Mouse (Mus musculus) kidney, adult 18-20 months (tissue): Measurements from ENCODE around the gene Fam227b.

ENCODE experiments used
- DNase-seq: peaks from one replicate; pipeline ENCODE4 v3.0.0; 2021

Gene Fam227b

GRCm38 (mm10) chr2:126060595-126060994, 91.2 kb downstream of the Fam227b start:
- DNase-seq: no peak

DNA sequence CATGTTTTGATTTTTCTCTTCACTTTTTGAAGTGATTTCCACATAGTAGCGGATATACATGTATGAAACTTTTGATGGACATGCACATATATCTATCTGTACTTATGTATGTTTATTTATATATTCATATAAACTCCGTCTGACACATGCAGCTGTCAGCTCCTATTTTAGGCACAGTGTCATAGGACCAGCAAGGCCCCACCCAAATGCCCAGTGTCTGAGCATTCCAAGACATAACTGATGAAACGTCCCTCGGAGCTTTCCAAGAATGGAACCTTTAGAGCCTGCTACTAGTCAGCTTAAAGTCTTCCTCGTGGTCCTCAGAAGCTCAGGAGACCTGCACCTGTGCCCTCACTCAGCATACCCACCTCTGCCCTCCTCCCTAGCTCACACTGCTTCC, 98.1 kb downstream of the Fam227b start:
- DNase-seq: no peak

DNA sequence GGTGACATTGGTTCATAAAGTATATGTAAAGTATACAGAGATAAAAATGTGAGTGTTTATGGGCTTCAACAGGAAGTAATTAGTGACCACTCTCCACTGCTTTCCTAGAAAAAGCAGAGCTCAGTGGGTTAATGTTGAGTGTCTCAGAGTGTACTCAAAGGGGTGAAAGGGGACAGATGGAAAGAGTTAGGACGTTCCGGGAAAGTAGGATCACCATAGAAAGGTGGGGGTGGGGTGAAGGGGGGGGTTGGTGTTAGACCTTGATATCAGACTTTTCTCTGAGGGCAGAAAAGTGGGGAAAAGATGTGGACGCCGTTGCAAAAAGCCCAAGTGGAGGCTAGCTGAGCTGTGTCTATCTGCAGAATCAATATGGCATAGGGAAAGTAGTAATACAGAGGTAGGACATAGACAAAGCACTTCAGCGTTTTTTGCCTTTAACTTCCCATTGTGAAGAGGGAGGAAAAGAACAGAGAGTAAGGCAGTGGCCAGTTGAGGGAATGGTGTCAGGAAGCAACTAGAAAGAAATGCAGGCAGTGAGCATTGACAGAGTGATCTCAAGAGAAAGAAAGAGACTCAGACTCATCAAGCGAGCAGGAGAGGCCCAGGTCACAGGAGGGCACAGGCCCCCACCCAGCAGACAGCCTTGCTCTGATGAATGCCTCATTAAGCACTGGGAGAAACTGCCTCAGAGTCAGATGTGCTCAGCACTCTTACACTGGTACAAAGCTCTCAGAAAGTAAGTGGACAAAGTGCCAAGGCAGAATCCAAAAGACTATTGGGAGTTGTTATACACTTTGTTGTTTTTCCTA, 98.9 kb downstream of the Fam227b start:
- no peak for DNase-seq

GRCm38 (mm10) chr2:126045621-126046020, 106.2 kb downstream of the Fam227b start:
- peak; percentile 23 for DNase-seq

- DNase-seq: no peak
Observed at GRCm38 (mm10) chr2:126042674-126043073, 109.1 kb downstream of the Fam227b start.

DNA sequence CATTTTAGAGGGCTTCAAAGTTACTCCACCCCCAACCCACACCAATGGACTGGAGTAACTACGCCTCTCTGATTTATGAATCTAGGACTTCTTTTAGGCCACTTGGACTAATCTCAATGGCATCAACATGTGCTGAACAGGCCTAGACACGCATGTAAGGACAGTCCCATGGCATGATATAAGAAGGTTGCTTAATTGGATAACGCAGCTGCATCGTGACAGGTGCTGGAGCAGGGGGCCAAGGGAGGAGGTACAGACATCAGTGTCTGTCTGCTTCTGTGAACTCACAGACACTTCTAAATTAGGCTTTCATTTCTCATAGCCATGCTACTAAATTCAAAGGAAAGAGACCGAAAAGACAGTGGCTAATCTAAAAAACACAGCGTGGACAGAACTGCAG, 110.6 kb downstream of the Fam227b start:
- no peak for DNase-seq

- no peak for DNase-seq
Observed at GRCm38 (mm10) chr2:126040651-126041050, 111.2 kb downstream of the Fam227b start.

DNA sequence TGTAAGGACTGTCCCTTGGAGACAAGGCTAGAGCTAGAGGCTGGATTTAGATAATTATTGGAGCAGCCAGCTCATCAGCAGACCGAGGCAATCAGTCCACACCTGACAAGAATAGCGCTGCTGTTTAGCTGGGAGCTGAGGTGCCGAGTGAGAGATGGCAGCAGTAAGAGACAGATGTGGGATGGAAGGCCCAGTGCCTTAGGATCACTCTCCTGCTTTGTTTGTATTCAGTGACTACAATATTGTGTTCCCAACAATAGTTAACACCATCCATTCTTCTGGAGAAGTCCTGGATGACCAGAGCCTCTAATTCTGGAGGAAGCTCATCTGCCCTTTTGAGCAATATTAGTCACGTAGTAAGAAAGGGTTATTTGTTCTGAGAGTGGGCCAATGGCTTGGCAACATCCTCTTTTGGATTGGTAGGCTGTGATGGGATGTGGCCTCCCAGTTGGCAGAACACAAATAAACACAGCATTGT, 112.4 kb downstream of the Fam227b start:
- DNase-seq: no peak

DNA sequence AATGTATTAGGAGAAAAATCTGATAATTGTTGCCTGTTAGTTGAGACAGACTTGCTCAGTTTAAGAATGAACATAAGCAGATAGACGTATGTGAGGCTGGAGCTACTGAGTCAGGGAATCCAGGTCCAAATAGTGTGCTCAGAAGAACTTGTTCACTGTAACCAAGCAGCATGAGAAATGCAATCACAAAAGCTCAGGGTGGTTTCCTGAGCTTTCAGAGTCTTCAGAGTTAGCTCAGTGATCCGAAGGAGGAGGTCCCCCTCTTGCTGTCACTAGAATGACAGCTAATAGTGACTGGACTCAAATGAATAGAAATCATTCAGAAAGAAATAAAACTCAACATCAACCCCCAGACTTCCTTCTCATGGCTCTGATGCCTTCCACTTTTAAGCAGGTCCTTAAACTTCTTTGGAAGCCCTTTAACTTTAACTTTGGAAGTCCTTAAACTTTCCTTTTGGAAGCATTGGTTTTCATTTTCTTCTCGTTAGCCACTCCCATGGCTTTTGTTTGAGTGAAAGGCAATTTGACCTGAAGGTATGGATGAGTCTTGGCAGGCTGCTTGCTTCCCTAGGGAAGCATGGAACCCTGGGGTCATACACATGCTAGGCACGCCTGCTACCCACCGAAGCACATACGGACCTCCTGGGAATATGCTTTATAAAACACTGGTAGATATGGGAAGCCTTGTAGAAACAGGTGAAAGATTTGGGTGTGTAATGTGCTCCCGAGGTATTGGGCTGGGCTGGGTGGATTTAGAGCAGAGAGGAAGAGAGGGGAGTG, 113.4 kb downstream of the Fam227b start:
- DNase-seq: no peak

- DNase-seq: no peak
Observed at GRCm38 (mm10) chr2:126036121-126036520, 115.7 kb downstream of the Fam227b start.

- DNase-seq: no peak
Observed at GRCm38 (mm10) chr2:126035013-126035770, 116.6 kb downstream of the Fam227b start.

DNA sequence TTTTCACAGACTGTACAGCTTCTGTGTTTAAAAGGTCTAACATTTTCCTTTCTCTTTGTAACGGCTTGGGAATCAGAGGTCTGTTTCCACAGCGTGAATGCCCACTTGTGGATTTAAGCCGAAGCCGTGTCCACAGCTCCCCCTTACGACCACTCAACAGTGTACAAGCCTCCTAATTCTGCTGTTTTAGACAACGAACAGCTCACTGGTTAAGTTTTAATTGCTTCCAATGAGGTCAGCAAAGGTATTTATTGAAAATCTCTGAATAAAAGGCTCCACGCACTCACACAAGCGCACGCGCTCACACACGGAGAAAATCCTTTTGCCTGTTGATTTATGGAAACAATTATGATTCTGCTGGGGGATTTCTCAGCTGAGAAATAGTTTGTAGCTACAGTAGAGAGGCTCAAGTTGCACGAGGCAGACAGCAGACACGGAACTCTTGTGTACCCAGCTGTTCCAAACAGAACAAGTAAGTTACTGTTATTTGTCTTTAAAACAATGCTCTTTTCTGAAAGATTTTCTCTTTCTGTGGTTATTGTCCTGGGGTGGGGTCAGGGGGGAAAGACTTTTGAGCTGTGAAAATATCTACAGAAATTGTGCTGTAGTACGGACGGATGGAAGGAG, 117.3 kb downstream of the Fam227b start, which contains the start of gene Fgf7:
Gene Fgf7 (plus strand): TSS at position 280 of the 627 bp plus-strand sequence.
- peak; percentile 4 for DNase-seq

DNA sequence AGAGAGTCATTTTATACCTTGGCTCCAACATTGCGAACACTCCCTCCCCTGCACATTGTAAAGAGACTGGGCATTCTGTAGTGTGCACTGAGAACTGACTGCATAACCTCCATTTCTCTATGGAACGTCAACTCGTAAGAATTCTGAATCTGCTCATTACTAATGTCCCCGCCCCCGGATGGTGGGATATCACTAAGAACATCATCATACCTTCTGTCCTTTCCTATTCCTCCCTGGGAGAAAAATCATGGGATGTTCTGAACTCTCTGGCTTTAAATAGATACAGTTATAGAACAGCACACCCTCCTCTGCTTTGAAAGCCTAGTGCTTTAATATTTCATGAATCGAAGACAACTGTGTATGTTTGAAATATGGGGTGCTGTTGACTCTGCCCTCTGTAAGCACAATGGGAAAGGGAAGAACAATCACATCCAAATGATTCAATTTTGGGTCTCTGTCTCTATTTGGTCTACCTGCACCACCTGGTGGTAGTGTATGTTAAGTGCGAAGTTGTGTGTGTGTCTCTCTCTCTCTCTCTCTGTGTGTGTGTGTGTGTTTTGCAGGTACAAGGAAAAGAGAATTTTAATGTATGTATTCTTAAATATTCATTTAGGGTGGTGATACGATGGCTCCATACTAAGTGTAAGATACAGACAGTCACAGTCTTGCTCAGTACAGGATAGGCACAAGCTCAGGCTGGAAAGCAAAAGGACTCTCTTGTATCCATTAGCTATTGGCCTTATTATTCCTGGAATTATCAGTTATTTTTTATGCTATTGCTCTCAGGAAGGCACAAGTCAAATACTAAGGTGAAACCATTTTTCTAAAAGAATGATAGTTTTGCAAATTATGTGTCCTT, 118.5 kb downstream of the Fam227b start:
- DNase-seq: peak; percentile 4

GRCm38 (mm10) chr2:126031186-126031900, 120.5 kb downstream of the Fam227b start:
- DNase-seq: no peak

- no peak for DNase-seq
Observed at GRCm38 (mm10) chr2:126015763-126016473, 135.9 kb downstream of the Fam227b start.

DNA sequence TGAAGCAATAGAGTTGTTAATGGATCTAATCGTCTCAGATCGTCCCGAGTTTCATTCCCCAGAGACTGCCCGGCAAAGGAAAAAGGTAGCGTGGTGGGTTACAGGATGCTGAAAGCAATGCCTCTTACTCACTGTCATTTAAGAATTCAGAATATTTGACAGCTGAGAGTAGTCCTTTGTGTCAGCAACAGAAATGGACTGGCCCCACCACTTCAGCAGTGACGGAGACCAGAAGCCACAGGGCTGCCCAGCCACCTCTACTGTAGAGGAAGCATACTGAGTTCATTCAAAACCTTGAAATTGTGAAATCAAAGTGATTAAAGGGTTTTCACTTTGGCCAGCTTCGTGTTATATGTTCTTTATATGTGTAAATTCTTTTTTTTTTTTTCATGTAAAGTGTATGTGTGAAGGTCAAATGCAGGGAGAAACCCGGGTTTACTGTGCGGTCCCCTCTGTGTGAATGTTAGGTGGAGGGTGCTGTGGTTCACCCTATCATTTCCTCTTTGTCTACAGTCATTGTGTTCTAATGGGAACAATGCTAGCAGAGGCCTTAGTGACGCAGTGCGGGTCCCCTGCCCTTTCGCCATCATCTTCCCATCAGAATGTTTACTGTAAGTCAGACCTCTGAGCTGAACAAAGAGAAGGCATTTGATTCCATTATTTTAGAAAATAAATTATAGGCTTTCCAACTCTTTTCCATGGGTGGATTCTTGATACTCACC, 136.7 kb downstream of the Fam227b start:
- no peak for DNase-seq

DNA sequence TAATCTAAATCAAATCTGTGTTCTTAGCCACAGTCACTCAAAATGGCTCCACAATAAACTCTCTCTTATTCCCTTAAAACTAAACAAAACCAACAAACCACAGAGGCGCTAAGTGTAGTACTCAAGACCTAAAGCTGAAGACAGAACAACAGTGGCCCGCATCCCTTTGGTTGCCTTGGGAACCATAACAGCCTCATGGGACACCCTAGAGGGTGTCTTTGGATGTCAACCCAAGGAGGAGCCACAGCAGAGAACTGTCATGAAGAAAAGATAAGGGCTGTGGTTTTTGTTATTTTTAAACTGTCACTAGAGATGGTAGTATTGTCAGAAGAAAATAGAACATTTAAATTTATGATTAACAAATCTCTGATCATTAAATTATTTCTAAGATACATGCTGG, 145.1 kb downstream of the Fam227b start:
- no peak for DNase-seq

- peak; percentile 52 for DNase-seq
Observed at GRCm38 (mm10) chr2:126006088-126006487, 145.7 kb downstream of the Fam227b start.

DNA sequence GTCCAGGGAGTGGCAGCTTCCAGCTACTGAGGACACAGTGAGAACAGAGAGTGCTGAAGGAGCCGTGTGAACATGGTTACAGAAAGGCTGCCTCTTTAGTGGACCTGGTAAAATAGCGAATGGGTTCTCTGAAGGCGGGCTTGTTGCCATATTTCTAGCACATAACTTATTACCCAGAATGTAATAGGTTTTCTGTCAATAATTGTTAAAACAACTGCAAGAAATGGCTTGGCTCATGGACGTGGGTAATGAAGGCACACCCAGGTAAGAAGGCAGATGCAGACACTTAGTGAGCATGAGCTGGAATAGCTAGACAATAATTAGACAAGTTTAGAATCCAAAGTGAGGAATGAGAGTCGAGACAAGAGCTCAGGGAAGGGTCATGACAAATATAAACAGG, 149.5 kb downstream of the Fam227b start:
- no peak for DNase-seq
